14 mouse cellular contexts compared by ENCODE assay signal in the genomic region with DNA sequence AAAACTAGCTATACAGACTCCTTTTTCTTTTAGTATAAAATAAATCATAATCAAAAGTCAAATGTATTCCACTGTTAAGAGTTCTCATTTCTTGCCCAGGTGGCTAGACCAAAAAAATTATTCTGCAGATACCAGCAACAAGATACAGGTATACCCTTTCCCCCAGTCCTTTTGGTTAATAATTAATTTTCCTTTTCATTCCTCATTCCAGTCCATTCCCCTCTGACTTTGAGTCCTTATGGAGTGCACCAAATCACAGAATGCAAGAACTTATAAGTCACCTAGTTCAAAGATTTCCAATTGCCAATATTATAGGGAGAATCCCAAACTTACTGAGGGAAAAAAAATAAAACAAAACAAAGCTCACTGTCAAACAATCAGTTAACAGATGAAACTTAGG. TPM values are rescaled to one million over a fixed set of nuclear protein-coding genes. Genes with fewer than 3 reads are reported as not detected.
DNase-seq lines count a peak whose midpoint lies in the region; ATAC-seq and TF ChIP-seq lines count a peak whose summit lies in the region.
"Had no signal": no experiment of that assay in that cellular context is flagged by ENCODE, and none has a peak within 500 bp of the region (broad histone marks: within the 10 kb centered on the region; RNA-seq: fewer than 3 reads in every experiment).

No protein-coding gene starts in this region.

- no peak for ATAC-seq in hindbrain, postnatal 0 days

- no peaks in the 10 kb centered on the region for H3K36me3 ChIP-seq in hindbrain, postnatal 0 days (ENCODE audit: insufficient read depth, low read length)
- H3K36me3 ChIP-seq in myocyte (ENCODE audit: control insufficient read depth, insufficient read depth): no peaks in the 10 kb centered on the region
- H3K36me3 ChIP-seq: embryonic facial prominence, embryonic 13.5 days; limb, embryonic 15.5 days had no signal

- peaks cover 2% of the 10 kb centered on the region; the same call in 1 of the 2 replicates for H3K4me1 ChIP-seq in cerebellum, adult 2 months (ENCODE audit: control insufficient read depth, insufficient read depth, low read length)
- H3K4me1 ChIP-seq in hindbrain, postnatal 0 days (ENCODE audit: insufficient read depth, low read length): no peaks in the 10 kb centered on the region
- H3K4me1 ChIP-seq: embryonic facial prominence, embryonic 13.5 days; limb, embryonic 15.5 days had no signal

- DNase-seq in cerebellum, adult 2 months: no peak
- no peak for DNase-seq in cerebellum, postnatal 36 days
- DNase-seq in left cerebral cortex, adult 2 months (ENCODE audit: extremely low spot score in 1 of 2, low spot score in 2 of 2): no peak
- no peak for DNase-seq in left cerebral cortex, adult 11 months (ENCODE audit: low spot score)
- no peak for DNase-seq in hindbrain, postnatal 0 days (ENCODE audit: low spot score)
- no peak for DNase-seq in right cerebral cortex, adult 2 months (ENCODE audit: low spot score in 2 of 2)
- no peak for DNase-seq in layer of hippocampus, adult 9-11 months
- DNase-seq: heart, adult 2 months; heart, postnatal 10 days; kidney, postnatal 14 days; lung, postnatal 14 days had no signal

- no peak overlapping the region for H3K9ac ChIP-seq in hindbrain, postnatal 0 days (replicated peaks; ENCODE audit: low read length)
- H3K9ac ChIP-seq: embryonic facial prominence, embryonic 13.5 days; limb, embryonic 15.5 days had no signal

- no peaks in the 10 kb centered on the region for H3K27me3 ChIP-seq in cerebellum, adult 2 months (ENCODE audit: control insufficient read depth, insufficient read depth, low read length)
- H3K27me3 ChIP-seq in hindbrain, postnatal 0 days (ENCODE audit: insufficient read depth, low read length): no peaks in the 10 kb centered on the region
- H3K27me3 ChIP-seq in myocyte (ENCODE audit: control insufficient read depth, insufficient read depth, insufficient read length): no peaks in the 10 kb centered on the region

- H3K79me2 ChIP-seq in myocyte (ENCODE audit: control insufficient read depth, insufficient read depth): no peaks in the 10 kb centered on the region

- TF ChIP-seq CTCF in cerebellum, adult 2 months (IDR thresholded peaks at IDR 0.05; ENCODE audit: borderline replicate concordance, insufficient read depth, low read depth, low read length): no peak
- TF ChIP-seq CTCF in left cerebral cortex, adult 2 months (IDR thresholded peaks at IDR 0.05): no peak
- TF ChIP-seq CTCF in hindbrain, postnatal 0 days (IDR thresholded peaks at IDR 0.05; ENCODE audit: low read depth): no peak

- no peak overlapping the region for H3ac ChIP-seq in myocyte (ENCODE audit: control insufficient read depth, insufficient read length)

- TF ChIP-seq POLR2A in cerebellum, adult 2 months (IDR thresholded peaks at IDR 0.05; ENCODE audit: borderline replicate concordance, insufficient read depth, low read length): no peak
- no peak for TF ChIP-seq POLR2A in myocyte (IDR thresholded peaks at IDR 0.05; ENCODE audit: insufficient read length, low read depth)

- H3K4me2 ChIP-seq in hindbrain, postnatal 0 days (ENCODE audit: low read depth, low read length): peak overlapping the region; percentile 65
- peak overlapping the region; percentile 81 for H3K4me2 ChIP-seq in myocyte (ENCODE audit: low read depth)
- H3K4me2 ChIP-seq: limb, embryonic 15.5 days had no signal

- peak overlapping the region; percentile 26 for H3K4me3 ChIP-seq in cerebellum, adult 2 months (replicated peaks; ENCODE audit: insufficient read depth, low read depth, low read length)
- H3K4me3 ChIP-seq in left cerebral cortex, adult 2 months: peak overlapping the region; percentile 55
- H3K4me3 ChIP-seq in hindbrain, postnatal 0 days (ENCODE audit: low read length): no peak overlapping the region
- H3K4me3 ChIP-seq in myocyte: no peak overlapping the region
- H3K4me3 ChIP-seq: embryonic facial prominence, embryonic 13.5 days; heart, adult 2 months; limb, embryonic 15.5 days had no signal

- intact Hi-C loops in left cerebral cortex, adult 2 months (cut with DNase I): loop anchor here (5.0 kb wide), 1 partner anchor 46 kb away; no protein-coding TSS in a partner anchor

- H3K27ac ChIP-seq in cerebellum, adult 2 months (ENCODE audit: insufficient read depth, low read length): no peak overlapping the region
- H3K27ac ChIP-seq in left cerebral cortex, adult 2 months: peak overlapping the region; percentile 93
- H3K27ac ChIP-seq in hindbrain, postnatal 0 days: no peak overlapping the region
- H3K27ac ChIP-seq: embryonic facial prominence, embryonic 13.5 days; heart, adult 2 months; limb, embryonic 15.5 days had no signal

- H3K9me3 ChIP-seq in hindbrain, postnatal 0 days (ENCODE audit: low read length): no peaks in the 10 kb centered on the region
- H3K9me3 ChIP-seq: embryonic facial prominence, embryonic 13.5 days; limb, embryonic 15.5 days had no signal

TF ChIP-seq in myocyte, 11 proteins besides CTCF, POLR2A, EP300 and RAD21:
- TF ChIP-seq MAX (IDR thresholded peaks at IDR 0.05; ENCODE audit: low read depth): no peak
- no peak for TF ChIP-seq REST (IDR thresholded peaks at IDR 0.05; ENCODE audit: insufficient read depth, insufficient read length)
- no peak for TF ChIP-seq USF1 (IDR thresholded peaks at IDR 0.05; ENCODE audit: low read depth)
- TF ChIP-seq SRF (IDR thresholded peaks at IDR 0.05; ENCODE audit: control insufficient read depth, insufficient read length, low read depth): no peak
- TF ChIP-seq MYOD1 (IDR thresholded peaks at IDR 0.05; ENCODE audit: control insufficient read depth in 1 of 3, insufficient read length in 2 of 3, low read depth in 2 of 3): no peak
- no peak for TF ChIP-seq MYOG (IDR thresholded peaks at IDR 0.05; ENCODE audit: control insufficient read depth in 1 of 3, insufficient read depth in 1 of 3, insufficient read length in 2 of 3, low read depth in 2 of 3)
- no peak for TF ChIP-seq TCF12 (IDR thresholded peaks at IDR 0.05; ENCODE audit: insufficient read depth, poor library complexity, severe bottlenecking)
- no peak for TF ChIP-seq E2F4 (IDR thresholded peaks at IDR 0.05; ENCODE audit: insufficient read depth)
- TF ChIP-seq POLR2AphosphoS2 (IDR thresholded peaks at IDR 0.05; ENCODE audit: insufficient read length, low read depth): no peak
- no peak for TF ChIP-seq CEBPB (IDR thresholded peaks at IDR 0.05; ENCODE audit: insufficient read depth, poor library complexity, severe bottlenecking)
- TF ChIP-seq TCF3 (IDR thresholded peaks at IDR 0.05; ENCODE audit: insufficient read length, low read depth): no peak

RNA-seq across cellular contexts. Expression of gene Arhgef9, which starts 33.2 kb away (rescaled TPM):
- polyA plus RNA-seq in cerebellum, adult 2 months (2012; rRNA removed): 106 and 114 TPM in 2 replicates
- 100 to 1,000 TPM; 295 to 298 TPM for total RNA-seq in left cerebral cortex, adult 2 months (2021)
- total RNA-seq in hindbrain, postnatal 0 days (2014; rRNA removed): 46.6 and 60.6 TPM in 2 replicates
- polyA plus RNA-seq in hindbrain, postnatal 0 days (2015; fragmentation: Nextera tagmentation; extraction: Ambion mirVana): 33.1 and 33.3 TPM in 2 replicates
- 2.4 TPM for polyA plus RNA-seq in myocyte (2012; fragmentation: generic; extraction: Trizol)

Comparison
In these comparisons a context has a peak if more than half of its experiments do, and no peak if none do; other contexts are left out.
1. H3K4me3 ChIP-seq: peak in cerebellum, adult 2 months (single experiment) and left cerebral cortex, adult 2 months (single experiment); none in hindbrain, postnatal 0 days (single experiment) and myocyte (single experiment).
2. RNA of gene Arhgef9, which starts 33.2 kb away (polyA plus RNA-seq): 106 to 114 TPM in cerebellum, adult 2 months and 33.1 to 33.3 TPM in hindbrain, postnatal 0 days; 2.4 TPM in myocyte (single experiment); every median in the first group is over 10 times any median in the second.